Mouse (Mus musculus): Measurements from ENCODE around the gene Cgnl1.
"Not testable (repeated sequence)": the region's sequence is repeated elsewhere in the genome, so short reads cannot be mapped to it uniquely, and the experiment has no call there.

Gene Cgnl1

DNA sequence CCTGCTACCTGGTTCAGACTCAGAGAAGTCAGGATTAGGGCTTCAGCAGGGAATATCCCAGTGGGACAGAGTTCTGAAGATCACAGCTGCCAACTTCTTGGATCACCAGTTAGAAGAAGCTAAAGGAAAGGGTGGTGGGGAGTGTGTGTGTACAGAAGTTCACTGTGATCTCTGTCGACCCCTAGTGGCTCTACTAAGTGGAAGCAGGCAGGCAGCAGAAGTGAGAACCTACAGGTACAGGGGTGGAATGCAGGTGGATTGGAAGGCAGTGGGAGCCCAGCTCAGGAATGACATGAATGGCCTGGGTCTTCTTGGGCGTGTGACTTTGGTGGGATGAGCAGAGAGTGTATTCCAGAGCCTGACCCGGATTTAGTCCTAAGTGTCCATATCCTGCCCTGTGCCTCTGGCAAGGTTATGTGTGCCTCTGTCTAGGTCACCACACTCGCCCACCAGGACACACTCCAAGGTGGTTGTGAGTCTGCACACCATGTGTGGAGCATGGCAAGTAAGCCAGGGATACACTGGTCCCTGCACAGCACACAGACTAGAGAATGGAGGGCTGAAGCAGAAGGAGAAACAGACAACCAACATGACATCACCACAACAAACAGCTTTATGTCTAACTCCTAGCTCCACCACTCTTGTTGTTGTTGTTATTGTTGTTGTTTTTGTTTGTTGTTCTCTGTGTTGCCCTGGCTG, 147.4 kb downstream of the Cgnl1 start:
- DNase-seq (ENCODE audit: low spot score): peak; percentile 77

DNA sequence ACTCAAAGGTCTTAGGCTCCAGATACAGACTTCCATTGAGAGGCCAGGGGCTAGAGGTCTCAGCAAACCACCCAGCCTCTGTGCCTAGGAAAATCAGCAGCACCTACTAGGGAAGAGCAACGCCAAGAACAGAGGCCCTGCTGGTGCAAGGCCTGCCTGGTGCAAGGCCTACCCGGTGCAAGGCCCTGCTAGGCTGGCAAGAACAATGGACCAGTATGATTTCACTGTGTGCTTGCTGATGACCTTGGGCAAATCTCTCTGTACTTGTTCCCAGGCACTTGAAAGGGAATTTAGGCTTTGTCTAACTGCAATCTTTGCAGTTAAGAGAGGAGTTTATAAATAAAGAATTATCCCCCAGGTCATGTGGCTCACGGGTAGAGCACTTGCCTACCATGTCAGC, 148.8 kb downstream of the Cgnl1 start:
- no peak for DNase-seq (ENCODE audit: low spot score)

DNA sequence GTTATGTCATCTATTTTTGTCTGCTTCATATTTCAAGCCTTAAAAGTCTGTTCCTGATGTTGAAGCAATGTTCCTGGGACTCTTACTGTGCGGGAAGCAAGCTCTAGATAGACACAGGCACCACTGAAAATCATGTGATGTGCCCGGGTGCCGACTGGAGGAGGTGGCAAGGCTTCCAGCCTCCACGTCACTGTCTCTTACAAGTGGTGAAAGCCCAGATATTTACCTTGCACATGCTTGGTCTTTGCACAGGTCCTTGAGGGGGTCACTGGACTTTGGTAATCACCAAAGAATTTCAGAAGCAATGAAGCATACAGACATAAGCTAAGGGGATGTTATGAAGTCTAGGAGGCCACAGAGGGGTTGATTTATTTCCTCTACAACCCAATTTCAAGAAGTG, 149.4 kb downstream of the Cgnl1 start:
- no peak for DNase-seq (ENCODE audit: low spot score)

DNA sequence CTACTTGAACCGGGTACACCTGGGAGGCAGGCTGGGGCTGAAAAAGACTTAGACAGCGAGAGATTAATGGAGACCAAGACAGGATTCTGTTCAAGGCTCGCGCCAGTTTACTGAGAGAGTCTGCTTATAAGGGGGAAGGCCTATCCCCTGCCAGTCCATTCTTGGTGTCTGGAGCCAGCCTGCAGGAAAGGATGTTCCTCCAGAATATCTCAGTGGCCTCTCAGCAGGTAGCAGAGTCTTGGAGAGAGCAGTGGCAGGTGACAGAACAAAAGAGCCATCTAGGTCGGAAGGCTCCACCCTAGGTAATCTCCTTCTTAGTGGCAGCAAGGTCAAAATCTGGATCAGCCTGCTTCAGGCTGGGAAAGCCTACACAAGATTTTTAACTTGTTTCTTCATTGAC, 151.3 kb downstream of the Cgnl1 start:
- DNase-seq (ENCODE audit: low spot score): not testable (repeated sequence)

DNA sequence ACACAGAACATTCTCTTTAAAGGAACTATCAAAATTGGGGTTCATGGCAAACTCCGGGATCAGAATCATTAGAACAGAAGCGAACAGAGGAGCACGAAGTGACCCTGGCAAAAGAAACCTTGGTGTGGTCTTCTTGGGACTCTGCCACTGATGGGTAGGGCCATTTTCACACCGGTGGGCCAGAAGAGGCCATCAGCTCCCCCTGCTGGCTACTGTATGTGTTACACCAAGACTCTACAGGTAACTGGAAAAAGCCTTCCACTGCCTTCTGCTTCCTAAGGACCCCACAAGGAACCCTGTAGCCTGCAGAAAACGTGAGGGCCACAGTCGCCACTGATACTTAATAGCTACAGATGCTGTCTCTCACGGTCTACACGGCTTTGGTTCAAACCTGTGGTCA, 154.0 kb downstream of the Cgnl1 start:
- peak; percentile 64 for DNase-seq (ENCODE audit: low spot score)

DNA sequence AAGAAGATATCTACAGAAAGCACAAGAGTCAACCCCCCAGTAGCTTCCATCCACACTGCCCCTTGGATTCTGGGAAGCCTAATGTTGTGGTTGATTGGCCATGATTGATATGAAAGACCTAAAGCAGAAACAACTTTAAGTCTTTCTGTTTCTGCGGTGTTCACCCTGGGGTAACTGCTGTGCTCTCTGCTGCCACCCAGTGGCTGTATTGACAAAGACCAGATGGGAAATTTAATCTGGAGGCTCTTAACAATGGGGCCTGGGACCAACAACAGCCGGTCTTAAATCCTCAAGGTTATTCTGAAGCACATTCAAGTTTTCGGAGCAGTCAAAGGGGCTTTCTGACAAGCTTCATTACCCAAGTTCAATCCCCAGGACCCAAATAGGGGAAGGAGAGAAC, 155.2 kb downstream of the Cgnl1 start:
- peak; percentile 91 for DNase-seq (ENCODE audit: low spot score)

DNA sequence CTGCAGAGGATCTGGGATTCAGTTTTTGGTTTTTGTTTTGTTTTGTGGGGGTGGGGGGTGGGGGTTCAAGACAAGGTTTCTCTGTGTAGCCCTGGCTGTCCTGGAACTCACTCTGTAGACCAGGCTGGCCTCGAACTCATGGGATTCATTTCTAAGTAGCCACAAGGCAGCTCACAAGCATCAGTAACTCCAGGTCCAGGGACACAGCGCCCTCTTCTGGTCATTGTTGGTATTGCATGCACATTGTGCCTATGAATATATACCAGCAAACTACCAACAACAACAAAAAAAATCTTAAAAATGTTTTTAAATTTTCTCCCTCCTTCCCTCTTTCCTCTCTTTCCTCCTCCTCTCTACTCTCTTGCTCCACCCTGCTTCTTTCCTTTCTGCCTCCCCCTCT, 156.8 kb downstream of the Cgnl1 start:
- peak; percentile 75 for DNase-seq (ENCODE audit: low spot score)

DNA sequence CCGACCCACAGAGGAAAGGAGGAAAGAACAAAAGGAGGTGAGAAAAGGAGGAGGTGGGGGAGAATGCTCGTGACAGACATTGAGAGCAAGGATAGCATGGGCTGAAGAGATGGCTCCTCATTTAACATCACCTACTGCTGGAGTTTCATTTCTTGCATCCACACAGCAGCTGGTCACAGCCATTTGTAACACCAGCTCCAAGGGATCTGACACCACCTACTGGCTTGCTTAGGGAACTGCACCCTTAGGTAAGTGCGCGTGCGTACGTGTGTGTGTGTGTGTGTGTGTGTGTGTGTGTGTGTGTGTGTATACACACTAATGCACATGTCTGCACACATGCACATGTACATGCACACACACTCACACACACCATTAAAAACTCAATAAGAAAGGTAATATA, 158.4 kb downstream of the Cgnl1 start:
- peak; percentile 72 for DNase-seq (ENCODE audit: low spot score)

DNA sequence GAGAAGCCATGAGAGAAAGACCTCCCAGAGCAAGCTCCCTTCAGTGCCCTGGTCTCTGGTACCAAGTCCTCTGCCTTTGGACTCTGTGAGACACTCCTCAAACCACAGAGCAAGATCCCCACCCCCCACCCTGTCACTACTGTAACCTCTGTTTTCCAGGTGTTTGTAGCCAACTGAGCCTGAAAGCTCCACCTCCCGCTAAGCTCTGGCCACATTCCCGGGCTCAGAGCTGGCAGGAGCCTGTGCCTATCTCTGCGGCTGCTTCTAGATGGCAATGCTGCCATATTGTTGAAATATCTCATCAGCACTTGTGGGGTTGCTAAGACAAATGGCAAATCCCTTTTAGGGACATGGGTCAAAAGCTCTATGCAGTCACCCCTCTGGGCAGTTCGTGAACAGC, 159.5 kb downstream of the Cgnl1 start:
- DNase-seq (ENCODE audit: low spot score): no peak

DNA sequence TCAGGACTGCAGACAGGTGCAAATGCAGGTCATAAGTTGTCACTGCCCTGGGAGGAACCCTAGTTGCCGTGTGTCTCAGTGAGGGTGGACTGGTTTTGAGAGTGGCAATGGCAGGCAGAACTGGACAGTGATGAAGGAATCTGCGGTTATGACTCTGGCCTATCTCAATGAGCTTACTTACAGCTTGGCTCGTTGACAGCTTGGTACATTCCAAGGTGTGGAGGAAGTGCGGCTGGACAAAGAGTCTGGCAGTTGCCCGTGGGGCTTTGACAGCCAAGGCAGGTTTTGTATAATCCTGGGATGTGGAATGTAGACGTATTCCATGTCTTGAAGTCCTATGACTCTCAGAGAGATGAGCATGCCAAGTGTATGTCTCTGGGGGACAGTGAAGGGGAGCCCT, 162.4 kb downstream of the Cgnl1 start:
- no peak for DNase-seq (ENCODE audit: low spot score)

DNA sequence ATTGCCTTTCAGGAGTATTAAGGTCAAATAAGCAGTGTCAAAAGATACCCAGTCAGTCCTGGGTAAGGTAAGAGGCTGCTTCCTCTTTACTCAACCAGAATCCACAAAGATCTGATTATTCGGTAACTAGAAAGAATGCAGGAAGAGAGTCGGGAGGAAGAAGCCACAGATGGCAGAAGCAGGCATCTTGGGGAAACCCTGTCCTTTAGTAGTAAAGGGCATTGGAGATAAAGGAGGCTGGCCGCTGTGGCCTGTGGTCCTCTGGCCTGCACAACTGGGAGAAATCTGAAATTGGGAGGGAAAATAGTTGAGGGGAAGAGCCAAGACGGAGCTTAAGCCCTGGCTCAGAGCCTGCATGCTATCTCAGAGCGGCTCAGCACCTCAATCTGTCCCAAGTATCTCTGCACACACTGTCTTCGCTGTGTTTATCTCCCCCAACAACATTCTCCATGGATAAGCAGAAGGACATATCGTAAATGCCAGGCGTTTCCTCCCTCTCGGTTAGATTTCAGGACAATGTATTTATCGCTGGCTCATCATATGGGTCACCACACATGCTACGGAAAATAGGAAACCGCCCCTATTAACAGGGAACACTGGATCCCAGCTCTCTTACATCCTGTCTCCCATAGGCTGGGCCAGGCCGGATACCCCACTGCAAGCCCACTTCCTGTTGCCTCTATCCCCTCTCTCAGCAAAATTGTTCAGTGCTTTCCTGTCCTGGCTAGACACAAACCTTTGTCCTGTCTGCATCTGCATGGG, 164.9 kb downstream of the Cgnl1 start:
- no peak for DNase-seq (ENCODE audit: low spot score)

DNA sequence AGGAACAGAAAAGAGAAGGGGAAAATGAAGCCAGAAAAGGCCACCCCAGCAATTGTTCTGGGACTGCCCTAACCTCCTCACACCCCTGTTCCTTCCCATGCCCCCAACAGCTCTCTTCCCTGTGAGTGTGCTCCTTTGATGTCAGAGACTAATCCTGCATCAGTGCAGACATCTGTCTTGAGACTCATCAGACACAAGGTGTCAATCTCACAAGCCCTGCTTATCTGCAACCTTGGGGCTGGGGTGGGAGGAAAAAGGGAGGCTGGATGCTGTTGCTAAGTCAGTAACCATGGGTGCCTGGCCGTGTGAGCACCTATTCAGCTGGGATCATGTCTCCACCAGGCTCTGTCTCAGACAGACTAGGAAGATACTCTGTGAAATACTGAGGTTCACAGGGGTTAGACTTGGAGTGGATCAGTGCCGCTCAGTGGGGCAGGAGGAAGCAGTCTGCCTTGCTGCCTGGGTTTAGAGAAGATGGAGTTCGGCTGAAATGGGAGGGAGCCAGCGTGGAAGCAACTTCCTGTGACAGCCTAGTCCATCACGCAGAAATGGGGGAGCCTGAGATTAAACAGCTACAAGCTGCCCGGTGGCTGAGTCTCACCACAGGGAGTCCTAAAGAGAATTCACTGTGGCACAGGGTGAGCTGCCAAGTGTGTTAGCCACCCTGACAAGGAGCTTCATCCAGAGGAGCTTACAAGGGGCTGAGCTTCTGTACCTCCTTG, 166.3 kb downstream of the Cgnl1 start:
- no peak for DNase-seq (ENCODE audit: low spot score)

DNA sequence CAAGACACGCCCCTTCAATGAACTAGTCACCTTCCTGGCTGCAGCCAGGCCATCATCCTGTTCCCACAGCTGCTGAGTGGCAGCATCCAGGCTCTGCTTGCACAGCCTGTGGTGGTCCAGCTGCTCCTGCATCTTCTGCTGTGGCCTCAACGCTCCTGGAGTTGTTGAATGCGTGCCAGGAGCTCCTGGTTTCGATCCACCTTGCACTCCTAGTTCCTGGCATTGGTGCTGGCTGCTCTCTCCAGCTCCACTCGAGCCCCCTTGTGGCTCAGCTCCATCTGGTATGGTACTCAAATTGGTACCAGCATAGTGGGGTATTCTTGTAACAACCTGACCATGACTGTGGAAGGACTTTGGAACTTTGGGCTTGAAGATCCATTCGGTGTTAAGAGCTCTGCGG, 171.5 kb downstream of the Cgnl1 start:
- DNase-seq (ENCODE audit: low spot score): no peak

DNA sequence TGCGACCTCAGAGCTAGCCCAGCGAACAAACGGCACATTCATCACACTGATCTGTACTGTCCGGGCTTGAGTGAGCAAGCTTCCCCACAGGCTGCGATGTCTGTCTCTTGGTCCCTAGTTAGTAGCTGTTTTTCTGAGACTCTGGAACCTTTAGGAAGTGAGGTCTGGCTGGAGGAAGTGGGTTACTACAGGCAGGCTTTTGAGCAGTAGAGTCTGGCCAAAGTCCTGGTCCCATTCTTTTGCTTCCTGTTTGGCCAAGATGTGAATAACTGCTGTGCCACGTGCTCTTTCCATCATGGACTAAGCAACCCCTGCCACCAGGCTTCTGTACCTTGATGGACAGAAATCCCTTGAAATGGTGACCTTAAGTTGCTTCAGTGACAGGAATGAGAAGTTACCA, 174.5 kb downstream of the Cgnl1 start:
- no peak for DNase-seq (ENCODE audit: low spot score)

DNA sequence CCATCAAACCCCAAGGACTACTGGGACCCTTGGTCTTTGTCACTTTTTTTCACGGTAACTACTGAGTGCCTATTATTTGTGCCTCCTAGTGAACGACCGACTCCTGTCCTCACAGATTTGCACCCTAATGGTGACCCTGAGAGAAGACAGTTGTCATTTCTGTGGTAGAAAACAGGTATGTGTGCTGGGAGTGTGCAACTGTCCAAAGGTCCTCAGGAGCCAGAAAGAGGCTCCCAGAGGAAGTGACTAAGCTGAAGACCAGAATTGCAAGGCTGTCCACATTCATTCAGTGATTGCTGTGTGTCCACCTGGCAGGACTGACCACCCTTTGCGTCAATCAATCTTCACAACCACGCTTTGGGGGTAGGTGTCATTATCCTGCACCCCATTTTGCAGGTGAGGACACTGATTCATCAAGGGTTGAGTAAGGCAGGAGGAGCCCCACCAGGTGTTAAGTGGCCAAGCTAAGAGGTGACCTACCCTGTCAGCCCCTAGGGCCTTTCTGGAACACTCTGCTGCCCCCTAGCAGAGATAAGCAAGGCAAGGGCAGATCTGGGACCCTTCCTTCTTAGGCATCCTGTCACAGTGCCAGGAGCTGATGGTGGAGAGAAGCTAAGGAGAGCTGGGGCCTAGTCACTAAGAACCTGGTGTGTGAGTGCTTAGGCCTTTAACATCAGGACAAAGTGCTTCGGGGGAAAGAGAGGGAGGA, 178.7 kb downstream of the Cgnl1 start:
- no peak for DNase-seq (ENCODE audit: low spot score)

DNA sequence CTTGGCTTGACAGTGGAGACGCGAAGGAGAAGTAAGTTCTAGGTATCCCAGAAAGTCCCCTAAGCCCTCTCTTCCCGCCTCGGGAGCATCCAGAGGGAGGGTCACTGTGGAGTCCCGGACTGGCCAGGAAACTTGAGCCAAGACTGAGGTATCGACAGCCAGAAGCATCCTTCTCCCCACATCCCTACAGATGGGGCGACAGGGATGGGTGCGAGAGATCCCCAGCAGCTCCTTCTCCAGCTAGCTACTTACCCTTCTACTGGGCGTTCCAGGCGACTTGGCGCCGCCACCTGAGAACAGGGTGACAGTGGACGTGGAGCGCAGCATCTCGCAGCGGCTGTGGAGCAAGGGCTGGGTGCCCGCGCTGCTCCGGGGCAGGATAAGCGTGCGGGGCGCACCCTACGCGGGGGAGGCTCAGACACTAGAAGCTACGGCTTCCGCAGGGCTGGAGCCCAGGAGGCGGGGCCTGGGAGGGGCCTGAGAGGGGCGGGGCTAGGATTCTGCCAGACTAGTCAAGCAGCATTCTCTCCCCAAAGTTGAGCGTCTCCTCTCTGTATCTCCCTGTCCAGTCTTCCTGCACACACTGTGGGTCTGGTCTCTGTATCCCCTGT, 179.4 kb downstream of the Cgnl1 start, which contains the start of gene Myzap:
Myzap (minus strand) TSS at position 423 of the 611 bp plus-strand sequence.
- DNase-seq (ENCODE audit: low spot score): peak; percentile 88

DNA sequence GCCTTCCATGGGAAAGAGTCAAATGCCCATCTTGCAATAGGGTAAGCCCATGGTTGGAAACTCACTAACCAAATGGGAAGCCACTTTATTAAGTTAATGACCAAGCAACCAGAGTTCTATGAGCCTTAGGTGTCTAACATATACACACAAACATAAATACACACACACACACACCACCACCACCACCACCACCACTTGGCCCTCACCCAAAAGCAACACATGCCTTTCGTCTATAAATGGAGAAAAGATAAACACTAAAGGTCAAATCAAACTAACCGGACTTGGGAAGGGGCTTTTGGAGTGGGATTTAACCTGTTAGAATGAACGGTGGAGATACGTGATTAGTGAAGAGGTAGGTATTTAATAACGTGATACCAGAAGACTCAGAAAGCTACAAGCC, 180.3 kb downstream of the Cgnl1 start:
- DNase-seq (ENCODE audit: low spot score): no peak

DNA sequence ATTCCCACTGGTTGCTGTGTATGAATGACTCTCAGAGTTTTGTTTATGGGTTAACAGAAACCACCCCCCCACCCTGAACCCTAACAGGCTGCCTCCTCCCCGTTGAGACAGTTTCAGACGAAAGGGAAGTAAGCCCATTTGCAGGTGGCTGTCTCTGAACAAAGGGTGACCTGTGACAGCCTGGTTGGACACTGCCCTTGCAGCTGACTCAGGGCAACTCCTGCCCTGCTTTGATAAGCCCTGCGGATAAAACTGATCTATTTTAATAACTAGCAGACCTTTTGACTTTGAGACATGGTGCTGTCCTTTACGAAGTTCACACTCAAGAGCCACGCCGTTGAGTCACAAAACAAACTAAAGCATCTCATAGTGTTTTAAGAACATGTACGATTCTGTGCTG, 181.6 kb downstream of the Cgnl1 start:
- no peak for DNase-seq (ENCODE audit: low spot score)

DNA sequence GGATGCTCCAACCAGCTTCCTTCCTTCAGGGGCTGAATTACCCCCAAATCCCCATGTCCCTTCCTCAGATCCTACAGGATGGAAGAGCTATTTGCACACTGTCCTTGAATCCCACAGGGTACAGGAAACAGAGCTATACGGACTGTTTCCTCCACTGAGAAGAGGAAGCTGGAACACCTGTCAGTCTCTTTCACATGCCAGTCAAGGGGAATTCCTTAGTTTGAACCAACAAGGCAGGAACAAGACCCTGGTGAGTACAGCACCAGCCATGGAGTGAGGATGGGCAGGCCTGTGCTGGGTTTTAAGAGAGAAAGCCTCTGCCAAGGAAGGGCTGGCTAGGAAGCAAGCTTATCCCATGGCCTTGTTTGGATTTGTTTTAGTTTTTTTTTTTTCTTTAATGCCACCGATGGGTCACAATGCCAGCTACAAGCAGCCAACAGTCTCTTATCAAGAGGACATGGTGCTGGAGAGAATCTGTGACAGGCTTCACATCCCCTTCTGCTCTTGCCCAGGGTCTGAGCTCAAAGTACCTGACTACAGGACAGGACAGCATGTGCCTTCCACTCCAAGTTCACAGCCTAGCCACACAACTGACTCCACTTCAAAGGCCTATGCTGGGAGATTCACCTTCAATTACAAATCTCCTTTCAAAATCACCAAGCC, 182.3 kb downstream of the Cgnl1 start:
- DNase-seq (ENCODE audit: low spot score): no peak

DNA sequence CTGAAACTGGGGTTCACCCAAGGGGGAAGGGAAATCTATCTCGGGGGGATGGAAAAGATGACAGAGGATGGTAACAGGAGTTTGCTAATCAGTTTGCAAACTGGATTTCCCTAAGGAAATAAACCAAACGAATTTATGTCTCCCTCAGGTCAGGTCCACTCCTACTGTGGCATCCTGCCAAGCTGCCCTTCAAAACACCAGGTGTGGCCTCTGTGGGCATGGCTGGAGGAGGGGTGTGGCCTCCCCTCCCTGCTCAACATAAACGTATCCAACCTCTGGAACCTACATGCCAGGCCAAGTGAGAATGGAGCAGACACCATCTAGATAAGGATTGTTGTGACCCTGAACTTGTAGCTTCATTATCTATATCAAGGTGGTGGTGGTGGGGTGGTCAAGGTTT, 185.0 kb downstream of the Cgnl1 start:
- DNase-seq (ENCODE audit: low spot score): no peak

DNA sequence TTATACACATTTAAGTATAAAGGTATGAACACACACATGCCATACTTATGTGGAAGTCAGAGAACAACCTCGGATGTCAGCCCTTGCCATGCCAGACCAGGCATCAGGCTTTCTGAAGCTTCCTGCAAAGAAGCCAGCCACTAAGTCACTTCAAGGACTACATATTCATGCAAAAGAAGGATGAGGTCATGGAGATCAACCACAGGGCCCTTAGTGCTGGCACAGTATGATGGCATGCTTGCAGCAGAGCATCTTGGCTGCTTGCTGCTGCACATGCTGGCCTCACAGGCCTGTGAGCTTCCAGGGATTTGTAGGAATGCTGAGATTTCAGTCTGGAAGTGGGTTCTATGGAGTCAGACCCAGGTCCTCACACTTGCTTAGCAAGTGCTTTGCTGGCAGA, 188.6 kb downstream of the Cgnl1 start:
- DNase-seq (ENCODE audit: low spot score): no peak
